In the genomic region with DNA sequence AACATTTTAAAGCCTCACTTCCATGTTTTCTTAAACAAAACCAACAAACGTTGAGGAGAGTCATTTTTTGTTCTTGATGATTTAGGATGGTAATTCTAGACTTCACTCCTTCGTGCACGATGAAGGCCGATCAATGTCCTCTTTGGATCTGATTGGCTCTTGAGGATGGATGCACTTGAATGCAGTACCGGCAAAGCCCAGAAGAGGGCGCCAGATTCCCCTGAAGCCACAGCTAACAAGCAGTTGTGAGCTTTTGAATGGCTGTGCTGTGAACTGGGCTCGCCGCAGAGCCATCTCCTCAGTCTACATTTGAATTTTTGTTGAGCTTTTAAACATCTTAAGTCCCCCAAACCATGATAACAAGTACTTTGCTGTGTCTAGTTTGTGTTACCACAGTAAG, we compare ENCODE assay signal across 8 mouse cellular contexts. TPM values are rescaled to one million over a fixed set of nuclear protein-coding genes. Genes with fewer than 3 reads are reported as not detected.
A peak's percentile ranks its signal among the peaks of the same experiment; 100 is the strongest.
DNase-seq lines count a peak whose midpoint lies in the region; ATAC-seq lines count a peak whose summit lies in the region.

No protein-coding gene starts in this region.

- H3K9me3 ChIP-seq in midbrain, embryonic 11.5 days (ENCODE audit: control insufficient read depth, low read length) = no peaks in the 10 kb centered on the region; the same call in 1 of the 2 replicates
- H3K9me3 ChIP-seq in midbrain, embryonic 14.5 days (ENCODE audit: control insufficient read depth, low read length) = no peaks in the 10 kb centered on the region
- H3K9me3 ChIP-seq in embryonic facial prominence, embryonic 10.5 days = 0 out of 2 replicates have a peak, but pooled peaks cover 5% of the 10 kb centered on the region

- H3K9ac ChIP-seq in midbrain, embryonic 11.5 days (ENCODE audit: low read length) = no peak overlapping the region
- H3K9ac ChIP-seq in midbrain, embryonic 14.5 days (replicated peaks; ENCODE audit: low read length) = no peak overlapping the region

- H3K36me3 ChIP-seq in midbrain, embryonic 11.5 days (ENCODE audit: control insufficient read depth, insufficient read depth, low read length) = no peaks in the 10 kb centered on the region; the same call in 1 of the 2 replicates
- 0 out of 2 replicates have a peak, but pooled peaks cover 7% of the 10 kb centered on the region for H3K36me3 ChIP-seq in midbrain, embryonic 14.5 days (ENCODE audit: control insufficient read depth, insufficient read depth, low read length)
- peaks cover 41% of the 10 kb centered on the region for H3K36me3 ChIP-seq in embryonic facial prominence, embryonic 10.5 days (replicated peaks)

- no peak overlapping the region for H3K27ac ChIP-seq in midbrain, embryonic 11.5 days (ENCODE audit: low read depth, low read length)
- no peak overlapping the region for H3K27ac ChIP-seq in midbrain, embryonic 14.5 days (replicated peaks; ENCODE audit: low read depth, low read length)
- H3K27ac ChIP-seq in embryonic facial prominence, embryonic 10.5 days (replicated peaks) = no peak overlapping the region

- no peak for ATAC-seq in midbrain, embryonic 11.5 days (ENCODE audit: low FRiP score)
- no peak for ATAC-seq in midbrain, embryonic 14.5 days (ENCODE audit: low FRiP score, low TSS enrichment)
- no peak for ATAC-seq in activated CD4-positive, CD25-positive, alpha-beta regulatory T cell, adult 4 months

- H3K4me1 ChIP-seq in midbrain, embryonic 11.5 days (ENCODE audit: control insufficient read depth, insufficient read depth, low read length) = no peaks in the 10 kb centered on the region; the same call in 1 of the 2 replicates
- peaks cover 12% of the 10 kb centered on the region for H3K4me1 ChIP-seq in midbrain, embryonic 14.5 days (ENCODE audit: control insufficient read depth, insufficient read depth, low read length)
- peaks cover 75% of the 10 kb centered on the region for H3K4me1 ChIP-seq in embryonic facial prominence, embryonic 10.5 days

- H3K4me2 ChIP-seq in midbrain, embryonic 11.5 days = no peak overlapping the region
- H3K4me2 ChIP-seq in midbrain, embryonic 14.5 days (ENCODE audit: low read length) = no peak overlapping the region

- intact Hi-C loops in left cerebral cortex, postnatal 36 days (cut with DNase I) = no loop called here

- peak; percentile 61 for DNase-seq in embryo, embryonic 10.5 days (ENCODE audit: low spot score)
- DNase-seq in embryo, embryonic 11 days = no peak
- DNase-seq in midbrain, embryonic 11.5 days (ENCODE audit: low spot score, missing footprints) = peak; percentile 95
- no peak for DNase-seq in midbrain, embryonic 14.5 days
- peak; percentile 54 for DNase-seq in embryonic facial prominence, embryonic 10.5 days (ENCODE audit: low spot score)
- peak; percentile 40 for DNase-seq in thymus, postnatal 25 days
- DNase-seq in left cerebral cortex, postnatal 36 days (ENCODE audit: low spot score in 2 of 2) = no peak

- no peaks in the 10 kb centered on the region for H3K27me3 ChIP-seq in midbrain, embryonic 11.5 days (ENCODE audit: control insufficient read depth, insufficient read depth, low read length)
- no peaks in the 10 kb centered on the region for H3K27me3 ChIP-seq in midbrain, embryonic 14.5 days (ENCODE audit: control insufficient read depth, insufficient read depth, low read length)
- H3K27me3 ChIP-seq in embryonic facial prominence, embryonic 10.5 days (replicated peaks; ENCODE audit: low read depth, poor library complexity, severe bottlenecking) = peaks cover 9% of the 10 kb centered on the region; the same call in 1 of the 2 replicates

- WGBS in midbrain, embryonic 11.5 days = 69% methylated on average over 8 of the region's 8 CpGs
- WGBS in midbrain, embryonic 14.5 days = 66% methylated on average over 8 of the region's 8 CpGs
- WGBS in embryonic facial prominence, embryonic 10.5 days = 65% methylated on average over 8 of the region's 8 CpGs

- H3K4me3 ChIP-seq in midbrain, embryonic 11.5 days (ENCODE audit: low read depth, low read length) = no peak overlapping the region
- no peak overlapping the region for H3K4me3 ChIP-seq in midbrain, embryonic 14.5 days (replicated peaks; ENCODE audit: low read depth, low read length)
- H3K4me3 ChIP-seq in embryonic facial prominence, embryonic 10.5 days = no peak overlapping the region

RNA-seq across cellular contexts. Expression of gene Nrp2, which starts 19.4 kb away (rescaled TPM):
- polyA plus RNA-seq in midbrain, embryonic 11.5 days (2014; fragmentation: Nextera tagmentation; extraction: Ambion mirVana) = 12.5 and 13.3 TPM in 2 replicates
- 17.6 and 19.5 TPM in 2 replicates for polyA plus RNA-seq in midbrain, embryonic 14.5 days (2014; fragmentation: Nextera tagmentation; extraction: Ambion mirVana)
- polyA plus RNA-seq in embryonic facial prominence, embryonic 10.5 days (2016; fragmentation: Nextera tagmentation; extraction: Ambion mirVana) = 20.5 and 21.4 TPM in 2 replicates
- under 1 TPM in 1 of 2 experiments, not detected in 1; 0.19 TPM for polyA plus RNA-seq in activated CD4-positive, CD25-positive, alpha-beta regulatory T cell, adult 4 months (2017; shearing (Covaris generic))
- 10 to 100 TPM; 19.0 to 39.3 TPM for total RNA-seq in left cerebral cortex, postnatal 36 days (2021)

Comparison
In these comparisons a context has a peak if more than half of its experiments do, and no peak if none do; other contexts are left out.
1. DNase-seq: peak in embryo, embryonic 10.5 days (single experiment), midbrain, embryonic 11.5 days (single experiment), embryonic facial prominence, embryonic 10.5 days (single experiment) and thymus, postnatal 25 days (single experiment); none in embryo, embryonic 11 days (single experiment), midbrain, embryonic 14.5 days (single experiment) and left cerebral cortex, postnatal 36 days (0 of 2).
2. RNA of gene Nrp2, which starts 19.4 kb away (polyA plus RNA-seq): 20.5 to 21.4 TPM in embryonic facial prominence, embryonic 10.5 days, 17.6 to 19.5 TPM in midbrain, embryonic 14.5 days and 12.5 to 13.3 TPM in midbrain, embryonic 11.5 days; 0.19 TPM in activated CD4-positive, CD25-positive, alpha-beta regulatory T cell, adult 4 months; every median in the first group is over 10 times any median in the second.